Mouse (Mus musculus) C2C12 (cell line): Measurements from ENCODE around the gene Gclm. TPM values are rescaled to one million over a fixed set of nuclear protein-coding genes. Genes with fewer than 3 reads are reported as not detected.
"Not testable (repeated sequence)": the region's sequence is repeated elsewhere in the genome, so short reads cannot be mapped to it uniquely, and the experiment has no call there.

ENCODE experiments used
- H3K27me3 ChIP-seq: one replicate; pipeline ENCODE4 v1.6.1; 2011; ENCODE audit not compliant: control insufficient read depth, insufficient read depth, insufficient read length
- H3K36me3 ChIP-seq: one replicate; pipeline ENCODE4 v1.6.1; 2011; ENCODE audit not compliant: control insufficient read depth, insufficient read depth
- H3K4me3 ChIP-seq: one replicate; pipeline ENCODE4 v1.5.1; 2011; ENCODE audit warnings: mild to moderate bottlenecking, control low read depth; ENCODE audit not compliant: poor library complexity, insufficient read depth, severe bottlenecking
- H3K79me2 ChIP-seq: one replicate; pipeline ENCODE4 v1.6.1; 2011; ENCODE audit not compliant: control insufficient read depth, insufficient read depth
- H3K79me3 ChIP-seq: one replicate; pipeline ENCODE4 v1.6.1; 2011; ENCODE audit warnings: low read depth, control low read depth
- H3ac ChIP-seq: one replicate; pipeline ENCODE3; 2011; ENCODE audit warnings: low read depth; ENCODE audit not compliant: control insufficient read depth, insufficient read length
- CEBPB ChIP-seq: IDR thresholded peaks from one replicate; pipeline ENCODE4 v1.6.1; 2011; ENCODE audit warnings: low read depth, mild to moderate bottlenecking, control low read depth, moderate library complexity
- CTCF ChIP-seq: IDR thresholded peaks from one replicate; pipeline ENCODE4 v1.5.1; 2011; ENCODE audit not compliant: control insufficient read depth, insufficient read depth, insufficient read length
- FOSL1 ChIP-seq: IDR thresholded peaks from one replicate; pipeline ENCODE4 v1.8.0; 2011; ENCODE audit warnings: mild to moderate bottlenecking, low read length; ENCODE audit not compliant: poor library complexity, insufficient read depth, severe bottlenecking
- MAX ChIP-seq: IDR thresholded peaks from one replicate; pipeline ENCODE4 v1.6.1; 2011; ENCODE audit warnings: mild to moderate bottlenecking, control low read depth
- MYOD1 ChIP-seq: IDR thresholded peaks from one replicate; pipeline ENCODE4 v1.6.1; 2011; ENCODE audit warnings: low read depth; ENCODE audit not compliant: control insufficient read depth, insufficient read length
- MYOG ChIP-seq: IDR thresholded peaks from one replicate; pipeline ENCODE4 v1.6.1; 2011; ENCODE audit not compliant: control insufficient read depth, insufficient read length; ENCODE audit errors: extremely low read depth
- USF1 ChIP-seq: IDR thresholded peaks from one replicate; pipeline ENCODE4 v1.6.1; 2011; ENCODE audit warnings: low read depth, mild to moderate bottlenecking, control low read depth, moderate library complexity
- polyA plus RNA-seq: library from polyadenylated mRNA; unstranded; fragments of >200 nt; fragmentation: generic; extraction: Trizol; gene quantifications from one replicate; pipeline ENCODE4 v1.2.1, GENCODE M21; 2012; ENCODE audit warnings: missing spikeins

Gene Gclm
- polyA plus RNA-seq, 1 experiment, result 84.0 TPM

DNA sequence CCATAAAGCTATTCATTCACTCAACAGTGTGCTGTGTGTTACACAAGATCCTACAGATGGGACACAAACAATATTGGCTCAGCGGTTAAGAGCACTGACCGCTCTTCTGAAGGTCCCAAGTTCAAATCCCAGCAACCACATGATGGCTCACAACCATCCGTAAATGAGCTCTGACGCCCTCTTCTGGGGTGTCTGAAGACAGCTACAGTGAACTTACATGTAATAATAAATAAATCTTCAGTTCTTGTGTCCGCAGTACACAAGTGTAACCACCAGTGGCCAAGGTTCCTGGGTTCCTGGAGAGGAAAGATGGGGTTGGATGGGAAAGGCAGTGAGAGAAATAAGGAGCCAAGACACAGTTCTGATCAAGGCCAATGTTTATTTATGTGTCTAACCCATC, 24.6 kb downstream of the Gclm start:
- Histone ChIP-seq H3K79me3 (peaks cover 5% of the 10 kb centered on the region), H3K36me3 (peaks cover 44% of the 10 kb centered on the region), H3ac (no peak overlapping the region), H3K27me3 (no peaks in the 10 kb centered on the region), H3K79me2 (peaks cover 9% of the 10 kb centered on the region), H3K4me3 (no peak overlapping the region)
- TF ChIP-seq CEBPB (no peak), MYOD1 (no peak), USF1 (no peak), CTCF (no peak), MAX (no peak), FOSL1 (no peak), MYOG (no peak)

DNA sequence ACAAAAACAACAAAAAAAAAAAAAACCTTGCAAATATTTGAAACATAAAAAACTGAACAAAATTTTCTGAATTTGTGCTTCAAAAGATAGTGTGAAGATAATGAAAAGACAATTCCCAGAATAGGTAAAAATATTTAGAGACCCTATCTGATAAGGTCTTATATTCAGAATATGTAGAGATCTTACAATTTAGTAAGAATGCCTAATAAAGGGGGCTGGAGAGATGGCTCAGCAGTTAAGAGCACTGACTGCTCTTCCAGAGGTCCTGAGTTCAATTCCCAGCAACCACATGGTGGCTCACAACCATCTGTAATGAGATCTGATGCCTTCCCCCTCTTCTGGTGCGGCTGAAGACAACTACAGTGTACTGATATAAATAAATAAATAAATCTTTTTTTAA, 27.2 kb downstream of the Gclm start:
- peaks cover 43% of the 10 kb centered on the region for H3K36me3 ChIP-seq
- H3K79me2 ChIP-seq, result peaks cover 35% of the 10 kb centered on the region
- H3K27me3 ChIP-seq, H3K4me3 ChIP-seq, H3ac ChIP-seq: not testable (repeated sequence)
- H3K79me3 ChIP-seq, result peaks cover 30% of the 10 kb centered on the region

GRCm38 (mm10) chr3:122273407-122274240, 28.3 kb downstream of the Gclm start:
- Histone ChIP-seq H3K79me2 (peaks cover 46% of the 10 kb centered on the region), H3K27me3 (no peaks in the 10 kb centered on the region), H3K4me3 (peak overlapping the region; percentile 28), H3K36me3 (peaks cover 47% of the 10 kb centered on the region), H3K79me3 (peaks cover 38% of the 10 kb centered on the region), H3ac (no peak overlapping the region)
- TF ChIP-seq CTCF, result no peak
- TF ChIP-seq MAX, result no peak
- TF ChIP-seq USF1, result no peak
- no peak for TF ChIP-seq MYOD1
- no peak for TF ChIP-seq MYOG
- TF ChIP-seq CEBPB, result no peak
- TF ChIP-seq FOSL1, result no peak

DNA sequence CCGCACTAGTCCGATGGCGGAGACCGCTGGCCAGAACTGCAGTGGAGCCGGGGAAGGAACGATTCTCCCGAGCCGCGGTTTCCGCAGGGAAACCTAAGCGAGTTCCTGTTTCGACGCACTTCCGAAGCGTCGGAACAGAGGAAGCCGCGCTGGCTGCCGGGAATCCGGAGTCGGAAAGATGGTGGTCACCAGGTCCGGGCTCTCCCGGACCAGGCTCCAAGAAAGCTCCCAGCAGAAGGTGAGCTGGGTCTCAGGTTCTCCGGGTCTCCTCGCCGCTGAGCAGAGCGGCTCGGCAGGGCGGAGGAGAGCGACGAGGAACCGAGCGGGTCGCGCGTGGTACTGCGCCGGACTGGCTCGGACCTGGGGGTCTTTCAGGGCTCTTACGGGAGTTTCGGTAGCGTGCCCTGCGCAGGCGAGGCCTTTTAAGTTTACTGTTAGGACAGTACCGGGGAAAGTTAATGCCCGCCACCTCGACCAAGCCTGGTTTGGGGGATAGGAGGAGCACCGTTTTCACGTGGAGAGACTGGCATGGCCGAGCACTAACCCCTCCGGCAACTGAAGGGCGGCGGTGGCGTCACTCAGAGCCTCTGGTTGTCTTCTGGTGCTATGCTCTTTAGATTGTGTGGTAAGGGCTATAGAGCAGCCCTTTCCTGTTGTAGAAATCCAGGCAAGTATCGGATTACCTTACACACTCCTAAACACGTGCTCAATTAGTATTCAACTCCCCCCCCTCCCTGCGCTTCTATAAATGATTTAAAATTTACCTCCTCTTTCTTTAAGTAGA, 29.1 kb downstream of the Gclm start, which contains the start of gene Dnttip2:
Gene Dnttip2, plus strand, starts transcription at position 148 of the 784 bp plus-strand sequence.
- H3K27me3 ChIP-seq, result no peaks in the 10 kb centered on the region
- peak within 1 kb of the TSS; percentile 100 for H3K4me3 ChIP-seq
- peaks cover 47% of the 10 kb centered on the region for H3K36me3 ChIP-seq
- TF ChIP-seq CEBPB (no peak), MAX (peak; percentile 32), USF1 (no peak)
- peaks cover 38% of the 10 kb centered on the region for H3K79me3 ChIP-seq
- H3ac ChIP-seq, result peak within 1 kb of the TSS; percentile 95
- peaks cover 47% of the 10 kb centered on the region for H3K79me2 ChIP-seq

DNA sequence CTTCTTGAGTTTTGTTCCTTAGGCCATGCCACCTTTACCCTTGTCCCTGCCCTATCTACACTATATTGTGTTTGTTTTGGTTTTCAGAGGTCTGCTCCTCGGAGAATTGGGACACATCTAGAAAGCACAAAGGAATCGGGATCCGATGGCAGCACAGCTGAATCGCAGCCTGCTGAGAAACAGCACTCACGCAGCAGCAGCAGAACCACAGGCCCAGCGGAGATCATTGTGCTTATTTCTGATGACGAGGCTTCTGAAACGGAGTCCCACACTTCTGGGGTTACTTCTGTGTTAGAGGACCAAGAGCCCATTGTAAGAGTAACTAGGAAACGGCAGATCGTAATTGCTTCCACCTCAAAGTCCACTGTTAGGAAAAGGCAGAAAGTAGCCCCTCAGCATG, 29.8 kb downstream of the Gclm start:
- Histone ChIP-seq H3K36me3 (peaks cover 50% of the 10 kb centered on the region), H3ac (peak overlapping the region; percentile 34), H3K4me3 (peak overlapping the region; percentile 100), H3K79me2 (peaks cover 47% of the 10 kb centered on the region), H3K27me3 (no peaks in the 10 kb centered on the region), H3K79me3 (peaks cover 40% of the 10 kb centered on the region)
- TF ChIP-seq MAX (no peak), USF1 (no peak), CTCF (no peak), MYOG (no peak), MYOD1 (no peak), FOSL1 (no peak), CEBPB (no peak)
